Mouse (Mus musculus): Measurements from ENCODE around the gene Slc16a14. TPM values are rescaled to one million over a fixed set of nuclear protein-coding genes. Genes with fewer than 3 reads are reported as not detected.

The Slc16a14 gene
- polyA plus RNA-seq (2012; rRNA removed): not detected in 2 replicates

DNA sequence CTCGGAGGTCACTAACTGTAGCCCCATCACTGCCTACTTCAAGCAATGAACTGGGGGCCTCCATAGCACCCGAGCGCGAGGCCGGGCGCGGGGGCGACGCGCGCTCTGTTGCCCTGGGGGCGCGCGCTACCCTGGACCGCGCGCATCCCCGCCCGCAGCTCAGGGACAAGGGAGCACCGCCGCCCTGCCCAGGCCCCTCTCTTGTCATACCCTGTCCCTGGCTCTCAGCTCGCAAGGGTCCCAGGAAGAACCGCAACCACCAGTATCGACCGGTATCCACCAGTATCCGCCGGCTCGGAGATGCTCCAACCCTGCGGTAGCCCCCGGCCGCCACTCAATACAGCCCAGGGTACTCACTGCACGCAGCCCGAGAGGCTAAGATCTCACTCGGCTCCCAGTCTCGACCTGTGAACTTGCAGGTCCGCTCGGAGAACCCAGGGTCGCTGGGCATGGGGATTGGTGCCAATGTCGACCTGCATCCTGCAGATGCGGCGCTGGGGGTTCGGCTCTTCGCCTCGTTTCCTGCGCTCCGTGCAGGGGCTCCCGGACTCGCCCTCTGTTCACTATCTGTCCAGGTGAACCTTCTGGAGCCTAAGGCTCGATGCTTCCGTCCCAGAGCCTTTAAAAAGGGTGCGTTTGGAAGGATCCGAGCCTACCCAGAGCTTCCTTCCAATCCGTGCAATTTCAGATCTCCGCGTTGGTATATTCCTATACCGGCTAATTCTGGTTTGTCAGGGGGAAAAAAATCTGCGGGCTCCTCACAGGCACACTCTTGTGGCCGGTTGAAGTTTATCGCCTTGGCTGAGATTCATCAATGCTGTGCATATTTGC is at the start of gene Slc16a14:
Gene Slc16a14, minus strand, starts transcription at position 632 of the 831 bp plus-strand sequence.

Other genes starting within 250 kb of the Slc16a14 start
- 0.01 and 0.07 TPM in 2 replicates for gene Dner, start 238.9 kb downstream of the Slc16a14 start, polyA plus RNA-seq (2012; rRNA removed)
- 3.6 and 4.4 TPM in 2 replicates for gene Fbxo36, start 95.3 kb downstream of the Slc16a14 start, polyA plus RNA-seq (2012; rRNA removed)
- gene Trip12, start 94.6 kb downstream of the Slc16a14 start, polyA plus RNA-seq (2012; rRNA removed): 28.9 and 35.6 TPM in 2 replicates
- gene Gm10553, start 165.0 kb upstream of the Slc16a14 start, polyA plus RNA-seq (2012; rRNA removed): not detected in 2 replicates
- gene A530032D15Rik, start 174.7 kb upstream of the Slc16a14 start, polyA plus RNA-seq (2012; rRNA removed): 0.02 TPM in 1 of 2 replicates, not detected in the other